Mouse (Mus musculus) heart, postnatal 0 days (tissue): ENCODE measurements around the gene Ky. TPM values are rescaled to one million over a fixed set of nuclear protein-coding genes. Genes with fewer than 3 reads are reported as not detected.
A peak's percentile ranks its signal among the peaks of the same experiment; 100 is the strongest.

Source experiments
- ATAC-seq: fragments of 200-750 bp; cut with Nextera tagmentation; 2 replicates; pipeline ENCODE4 v1.8.0; 2017; ENCODE audit warnings: low read depth, moderate number of reproducible peaks, moderate library complexity; ENCODE audit not compliant: insufficient read depth
- DNase-seq: peaks from one replicate; pipeline ENCODE4 v3.0.0-alpha.2; 2016; ENCODE audit warnings: low spot score
- H3K27ac ChIP-seq: fragments of 300-500 bp; sonication (generic); 2 replicates; pipeline ENCODE4 v1.5.1; 2014; ENCODE audit warnings: low read depth, mild to moderate bottlenecking
- H3K27me3 ChIP-seq: fragments of 300-500 bp; sonication (generic); 2 replicates; pipeline ENCODE4 v1.6.1; 2014; ENCODE audit warnings: low read length, mixed read lengths; ENCODE audit not compliant: control insufficient read depth, insufficient read depth
- H3K36me3 ChIP-seq: fragments of 300-500 bp; sonication (generic); replicated peaks from 2 replicates; pipeline ENCODE4 v1.6.1; 2014; ENCODE audit warnings: low read length, mixed read lengths; ENCODE audit not compliant: control insufficient read depth, insufficient read depth
- H3K4me1 ChIP-seq: fragments of 300-500 bp; sonication (generic); 2 replicates; pipeline ENCODE4 v1.6.1; 2014; ENCODE audit warnings: antibody characterized with exemption; ENCODE audit not compliant: control insufficient read depth, insufficient read depth
- H3K4me2 ChIP-seq: fragments of 300-500 bp; sonication (generic); 2 replicates; pipeline ENCODE4 v1.6.1; 2014; ENCODE audit warnings: low read depth, mild to moderate bottlenecking, low read length, moderate library complexity
- H3K4me3 ChIP-seq: fragments of 300-500 bp; sonication (generic); 2 replicates; pipeline ENCODE4 v1.5.1; 2014; ENCODE audit warnings: low read depth, low read length
- H3K9ac ChIP-seq: fragments of 300-500 bp; sonication (generic); replicated peaks from 2 replicates; pipeline ENCODE4 v1.6.1; 2014; ENCODE audit warnings: low read depth, low read length, mixed read lengths
- H3K9me3 ChIP-seq: fragments of 300-500 bp; sonication (generic); replicated peaks from 2 replicates; pipeline ENCODE4 v1.6.1; 2016; ENCODE audit warnings: low read length; ENCODE audit not compliant: control insufficient read depth
- CTCF ChIP-seq: IDR thresholded peaks from 2 replicates; pipeline ENCODE4 v1.5.1; 2016; ENCODE audit warnings: antibody characterized with exemption, control low read depth, low read depth
- EP300 ChIP-seq: IDR thresholded peaks from 2 replicates; pipeline ENCODE4 v1.6.1; 2016; ENCODE audit warnings: antibody characterized with exemption, low read depth
- WGBS: fragments of 180-500 bp; shearing (Covaris S2); extraction: QIAGEN DNeasy Blood & Tissue Kit; methylation state at CpG from one replicate; pipeline ENCODE4 v1.1.7; 2014; 5-methylcytosine and 5-hydroxymethylcytosine counted together
- polyA plus RNA-seq: library from polyadenylated mRNA; unstranded; fragments of >200 nt; fragmentation: Nextera tagmentation; extraction: Ambion mirVana; gene quantifications from 2 replicates; pipeline ENCODE4 v1.2.1, GENCODE M21; 2015
- total RNA-seq: library from RNA; depleted of rRNA; stranded (reverse); fragments of >200 nt; gene quantifications from 2 replicates; pipeline ENCODE4 v1.2.3, GENCODE M21; 2014; ENCODE audit warnings: low replicate concordance

The Ky gene
- total and polyA plus RNA-seq, 2 experiments from 2014 or later = 2.1 to 22.1 TPM

DNA sequence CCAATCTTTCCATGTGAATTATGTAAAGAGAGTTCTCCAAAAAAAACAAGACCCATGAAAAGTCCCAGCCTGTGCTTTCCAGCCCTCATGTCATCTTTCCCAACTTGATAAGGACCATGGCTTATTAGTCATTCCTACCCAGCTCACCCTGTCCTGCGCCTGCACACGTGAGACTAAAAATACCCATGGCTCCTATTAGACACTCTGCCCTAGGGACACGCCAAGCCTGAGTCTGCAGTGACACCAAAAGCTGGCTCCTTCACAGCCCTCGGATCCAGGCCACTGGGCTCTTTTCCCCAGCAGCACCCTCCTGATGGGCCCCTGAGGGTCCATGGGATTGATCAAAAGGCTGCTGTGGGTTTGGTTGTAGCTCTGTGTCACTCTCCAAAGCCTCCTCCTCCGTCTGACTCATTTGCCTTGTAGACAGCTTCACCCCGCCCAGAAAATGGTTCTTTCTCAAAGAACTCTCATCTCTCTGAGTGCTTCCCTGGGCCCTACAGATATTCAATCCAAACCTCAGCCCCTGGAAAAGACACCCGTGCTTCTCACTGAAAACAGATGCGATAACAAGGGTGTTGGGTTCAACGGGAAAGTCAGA is 7.6 kb upstream of the Ky start:
- no peak for TF ChIP-seq EP300
- no peak for TF ChIP-seq CTCF
- H3K36me3 ChIP-seq = no peaks in the 10 kb centered on the region
- H3K27me3 ChIP-seq = no peaks in the 10 kb centered on the region
- no peak overlapping the region for H3K4me3 ChIP-seq
- peak overlapping the region; percentile 90 for H3K27ac ChIP-seq
- H3K4me2 ChIP-seq = no peak overlapping the region
- no peak overlapping the region for H3K9ac ChIP-seq
- no peaks in the 10 kb centered on the region for H3K9me3 ChIP-seq
- ATAC-seq (peak; percentile 94), DNase-seq (peak; percentile 85)
- H3K4me1 ChIP-seq = peaks cover 34% of the 10 kb centered on the region
- 47% methylated on average over 9 of the region's 9 CpGs for WGBS

DNA sequence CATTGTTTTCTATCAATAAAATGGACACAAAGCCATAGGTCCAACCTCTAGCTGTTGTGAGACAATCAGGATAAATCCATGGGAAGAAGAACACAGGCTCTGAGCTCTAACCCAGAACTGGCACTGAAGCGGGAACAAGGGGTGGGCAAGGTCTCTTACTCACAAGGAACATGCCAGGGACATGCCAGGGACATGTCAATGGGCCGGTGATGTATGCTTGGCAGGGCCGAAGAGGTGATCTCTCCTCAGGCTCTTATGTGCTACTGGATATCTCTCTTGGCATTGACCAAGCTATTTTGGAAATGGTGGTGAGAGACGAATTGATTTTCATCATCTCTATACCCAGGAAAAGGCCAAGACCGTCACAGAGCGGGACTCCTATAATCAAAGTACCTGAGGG is 6.8 kb upstream of the Ky start:
- WGBS = 80% methylated on average over 6 of the region's 6 CpGs
- Histone ChIP-seq H3K4me1 (peaks cover 34% of the 10 kb centered on the region), H3K9ac (no peak overlapping the region), H3K27ac (no peak overlapping the region), H3K36me3 (no peaks in the 10 kb centered on the region), H3K4me2 (no peak overlapping the region), H3K27me3 (no peaks in the 10 kb centered on the region), H3K9me3 (no peaks in the 10 kb centered on the region), H3K4me3 (no peak overlapping the region)
- TF ChIP-seq CTCF (no peak), EP300 (no peak)
- DNase-seq (no peak), ATAC-seq (no peak)

DNA sequence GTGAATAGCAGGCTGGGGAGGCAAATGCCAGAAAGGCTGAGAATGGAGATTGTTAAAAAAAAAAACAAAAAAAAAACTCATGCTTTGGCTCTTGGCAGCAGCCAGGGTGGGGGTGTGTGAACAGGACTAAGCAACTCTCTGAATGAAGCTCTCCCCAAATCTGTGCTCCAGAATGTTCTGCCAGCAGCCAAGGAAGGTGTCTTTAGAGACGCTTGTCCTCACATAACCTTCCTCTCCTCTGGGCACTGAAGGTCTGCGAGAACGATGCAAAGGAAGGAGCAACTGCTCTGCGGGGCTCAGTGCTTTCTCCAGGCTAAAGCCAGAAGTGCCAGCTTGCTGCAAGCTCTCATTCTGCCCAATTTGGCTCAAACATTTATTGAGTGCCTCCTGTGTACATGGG is 6.3 kb upstream of the Ky start:
- H3K4me2 ChIP-seq = no peak overlapping the region
- no peak for TF ChIP-seq EP300
- H3K27ac ChIP-seq = no peak overlapping the region
- no peak overlapping the region for H3K9ac ChIP-seq
- H3K36me3 ChIP-seq = no peaks in the 10 kb centered on the region
- H3K27me3 ChIP-seq = no peaks in the 10 kb centered on the region
- peaks cover 34% of the 10 kb centered on the region for H3K4me1 ChIP-seq
- H3K4me3 ChIP-seq = no peak overlapping the region
- DNase-seq (no peak), ATAC-seq (no peak)
- 66% methylated on average over 4 of the region's 4 CpGs for WGBS
- H3K9me3 ChIP-seq = no peaks in the 10 kb centered on the region

DNA sequence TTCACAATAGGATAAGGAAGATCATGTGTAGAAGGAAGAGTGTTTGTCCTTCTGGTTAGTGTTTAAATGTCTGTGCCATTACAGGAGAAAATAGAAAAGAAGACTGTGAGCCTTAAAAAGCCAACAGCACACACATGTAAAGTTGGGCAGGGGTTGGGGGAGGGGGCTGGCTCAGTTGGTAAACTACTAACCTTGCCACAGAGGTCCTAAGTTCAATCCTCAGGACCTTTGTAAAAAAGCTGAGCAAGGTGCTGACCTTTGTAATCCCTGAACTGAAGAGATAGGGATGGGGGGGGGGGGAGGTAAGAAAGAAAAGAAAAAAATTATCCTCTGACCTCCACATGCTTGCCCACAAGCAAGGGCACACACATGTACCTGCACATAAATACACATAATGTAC is 5.8 kb upstream of the Ky start:
- H3K27ac ChIP-seq = no peak overlapping the region
- no peaks in the 10 kb centered on the region for H3K9me3 ChIP-seq
- H3K9ac ChIP-seq = no peak overlapping the region
- DNase-seq (no peak), ATAC-seq (no peak)
- no peak overlapping the region for H3K4me2 ChIP-seq
- H3K4me1 ChIP-seq = peaks cover 34% of the 10 kb centered on the region
- no peaks in the 10 kb centered on the region for H3K27me3 ChIP-seq
- no peaks in the 10 kb centered on the region for H3K36me3 ChIP-seq
- TF ChIP-seq EP300 = no peak
- TF ChIP-seq CTCF = no peak
- no peak overlapping the region for H3K4me3 ChIP-seq

DNA sequence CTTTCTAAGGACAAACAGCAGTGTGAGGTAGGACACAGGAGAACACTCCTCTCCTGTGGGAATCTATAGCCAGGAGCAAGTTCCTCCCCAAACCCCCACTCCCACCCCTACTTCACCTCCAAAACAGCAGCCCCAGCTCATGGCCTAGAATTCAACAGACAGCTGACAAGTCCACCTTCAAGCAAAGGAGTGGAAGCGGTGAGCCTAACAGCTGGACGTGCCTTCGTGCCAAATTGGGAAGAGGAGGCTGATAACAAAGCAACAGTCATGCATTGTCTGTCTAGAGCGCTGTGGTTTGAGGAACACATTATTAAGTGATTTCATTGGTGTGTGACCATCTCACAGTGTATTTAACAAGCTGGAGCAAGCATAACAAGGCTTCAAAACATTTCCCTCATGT is 4.4 kb upstream of the Ky start:
- Histone ChIP-seq H3K4me2 (no peak overlapping the region), H3K4me1 (peaks cover 41% of the 10 kb centered on the region), H3K4me3 (no peak overlapping the region), H3K27ac (no peak overlapping the region), H3K9me3 (no peaks in the 10 kb centered on the region), H3K36me3 (no peaks in the 10 kb centered on the region), H3K27me3 (peaks cover 8% of the 10 kb centered on the region), H3K9ac (no peak overlapping the region)
- ATAC-seq (no peak), DNase-seq (no peak)
- 15% methylated on average over 4 of the region's 4 CpGs for WGBS
- no peak for TF ChIP-seq EP300
- TF ChIP-seq CTCF = no peak

DNA sequence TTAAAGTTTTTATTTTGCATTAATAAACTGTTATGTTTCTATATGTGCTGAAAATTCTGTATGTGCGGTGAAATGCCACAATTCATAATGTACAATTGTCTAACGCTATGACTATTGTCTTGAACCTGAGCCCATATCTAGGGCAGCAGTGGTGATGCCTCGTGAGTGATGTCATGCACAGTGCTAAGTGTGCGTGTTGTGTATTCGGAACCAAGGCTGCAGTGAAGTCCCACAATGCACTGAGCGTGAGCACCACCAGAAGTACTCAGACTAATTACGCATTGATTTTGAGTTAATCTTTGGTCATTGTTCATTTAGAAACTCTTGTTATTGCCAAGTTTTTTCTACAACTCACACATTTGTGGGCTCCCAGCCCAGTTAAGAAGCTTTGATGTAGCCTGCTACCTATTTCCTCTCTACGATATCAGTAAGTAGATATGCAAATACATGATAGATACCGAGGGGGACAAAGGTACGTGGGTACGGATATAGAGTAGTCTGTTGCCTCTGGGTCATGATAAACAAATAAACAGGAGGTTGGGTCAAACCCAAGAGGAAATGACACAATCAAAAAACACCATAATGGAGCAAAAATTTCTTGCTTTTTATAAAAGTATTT is 3.4 kb upstream of the Ky start:
- H3K9ac ChIP-seq = no peak overlapping the region
- no peak for TF ChIP-seq CTCF
- no peak for TF ChIP-seq EP300
- no peak for DNase-seq
- no peaks in the 10 kb centered on the region for H3K36me3 ChIP-seq
- no peak for ATAC-seq
- peaks cover 40% of the 10 kb centered on the region for H3K4me1 ChIP-seq
- no peak overlapping the region for H3K4me3 ChIP-seq
- WGBS = 46% methylated on average over 11 of the region's 11 CpGs
- peaks cover 17% of the 10 kb centered on the region for H3K27me3 ChIP-seq
- no peak overlapping the region for H3K4me2 ChIP-seq
- no peaks in the 10 kb centered on the region for H3K9me3 ChIP-seq
- no peak overlapping the region for H3K27ac ChIP-seq
